Mouse (Mus musculus): ENCODE measurements at regions not wholly inside any gene's neighbourhood (a gene's known extent, or its start where the extent isn't known, plus 50 kb on each side); places are given as distances from the start of the nearest gene placed in this dataset.

- TF ChIP-seq CTCF (IDR thresholded peaks at IDR 0.05; ENCODE audit: borderline replicate concordance, insufficient read depth, low read length) (no peak), POLR2A (IDR thresholded peaks at IDR 0.05; ENCODE audit: low read depth, low read length) (no peak)
Observed at GRCm38 (mm10) chr1:71775865-71776501, 123.0 kb upstream of the Fn1 start.
